Mouse (Mus musculus) limb, embryonic 10.5 days (tissue): ENCODE data around the gene Phf14. TPM values are rescaled to one million over a fixed set of nuclear protein-coding genes. Genes with fewer than 3 reads are reported as not detected.

ENCODE experiments used
- DNase-seq: peaks from one replicate; pipeline ENCODE4 v3.0.0-alpha.2; 2017; ENCODE audit warnings: low spot score
- H3K27ac ChIP-seq: fragments of 300-500 bp; sonication (generic); 2 replicates; pipeline ENCODE4 v1.5.1; 2016; ENCODE audit warnings: mild to moderate bottlenecking
- H3K27me3 ChIP-seq: fragments of 300-500 bp; sonication (generic); 2 replicates; pipeline ENCODE4 v1.6.1; 2016; ENCODE audit warnings: low read depth, mild to moderate bottlenecking; ENCODE audit not compliant: poor library complexity, severe bottlenecking
- H3K36me3 ChIP-seq: fragments of 300-500 bp; sonication (generic); 2 replicates; pipeline ENCODE4 v1.6.1; 2016; ENCODE audit warnings: mild to moderate bottlenecking, moderate library complexity
- H3K4me1 ChIP-seq: fragments of 300-500 bp; sonication (generic); 2 replicates; pipeline ENCODE4 v1.6.1; 2016
- H3K4me3 ChIP-seq: fragments of 300-500 bp; sonication (generic); 2 replicates; pipeline ENCODE4 v1.5.1; 2016; ENCODE audit warnings: mild to moderate bottlenecking, moderate library complexity
- H3K9me3 ChIP-seq: fragments of 300-500 bp; sonication (generic); replicated peaks from 2 replicates; pipeline ENCODE4 v1.6.1; 2016; ENCODE audit warnings: mild to moderate bottlenecking
- WGBS: fragments of 180-500 bp; shearing (Covaris S2); methylation state at CpG from one replicate; pipeline ENCODE4 v1.1.7; 2016; 5-methylcytosine and 5-hydroxymethylcytosine counted together
- polyA plus RNA-seq: library from polyadenylated mRNA; unstranded; fragments of >200 nt; fragmentation: Nextera tagmentation; extraction: Ambion mirVana; gene quantifications from 2 replicates; pipeline ENCODE4 v1.2.1, GENCODE M21; 2016

Gene Phf14
- polyA plus RNA-seq, 1 experiment from 2014 or later = 73.2 TPM

DNA sequence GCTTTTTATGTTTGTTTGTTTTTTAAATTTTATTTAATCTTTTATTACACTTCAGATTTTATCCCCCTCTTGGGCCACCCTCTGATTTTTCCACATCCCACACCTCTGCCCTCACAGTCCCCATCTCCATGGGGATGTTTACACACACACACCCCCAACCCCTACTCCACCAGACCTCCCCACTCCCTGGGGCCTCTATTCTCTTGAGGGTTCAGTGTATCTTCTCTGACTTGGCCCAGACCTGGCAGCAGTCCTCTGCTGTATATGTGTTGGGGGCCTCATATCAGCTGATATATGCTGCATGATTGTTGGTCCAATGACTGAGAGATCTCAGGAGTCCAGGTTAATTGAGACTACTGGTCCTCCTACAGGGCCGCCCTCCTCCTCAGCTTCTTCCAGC is 86.2 kb downstream of the Phf14 start:
- Histone ChIP-seq H3K36me3 (peaks cover 76% of the 10 kb centered on the region), H3K27me3 (no peaks in the 10 kb centered on the region)

GRCm38 (mm10) chr6:11998576-11998975 is 91.0 kb downstream of the Phf14 start:
- DNase-seq = no peak
- H3K36me3 ChIP-seq = peaks cover 73% of the 10 kb centered on the region
- no peaks in the 10 kb centered on the region for H3K4me1 ChIP-seq
- WGBS = 94% methylated on average over 4 of the region's 4 CpGs
- no peak overlapping the region for H3K4me3 ChIP-seq
- no peak overlapping the region for H3K27ac ChIP-seq
- H3K27me3 ChIP-seq = no peaks in the 10 kb centered on the region
- no peaks in the 10 kb centered on the region for H3K9me3 ChIP-seq

More for the DNA sequence above, 86.2 kb downstream of the Phf14 start:
- no peak overlapping the region for H3K27ac ChIP-seq
- H3K9me3 ChIP-seq = no peaks in the 10 kb centered on the region
- WGBS = 88% methylated on average over 1 of the region's 1 CpGs
- H3K4me3 ChIP-seq = no peak overlapping the region
- DNase-seq = no peak
- no peaks in the 10 kb centered on the region for H3K4me1 ChIP-seq

DNA sequence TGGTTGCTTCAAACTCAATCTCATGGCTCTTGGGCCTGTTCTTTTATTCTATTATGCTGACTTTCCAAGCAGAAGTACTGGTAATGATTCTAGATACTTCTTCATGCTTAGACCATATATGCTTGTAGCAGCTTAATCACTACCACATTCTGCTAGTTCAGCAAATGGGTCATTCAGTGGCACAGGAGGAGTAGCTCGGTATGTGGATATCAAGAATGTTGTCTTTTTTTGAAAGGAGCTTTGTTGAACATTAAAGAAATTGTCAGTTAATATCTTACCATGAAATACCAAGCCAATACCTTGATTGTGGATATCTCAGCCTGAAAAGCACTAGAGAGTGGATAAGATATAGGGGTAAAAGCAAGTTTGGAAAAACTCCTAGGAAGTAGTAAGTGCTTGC is 91.9 kb downstream of the Phf14 start:
- Histone ChIP-seq H3K4me1 (no peaks in the 10 kb centered on the region), H3K27ac (no peak overlapping the region), H3K36me3 (peaks cover 67% of the 10 kb centered on the region), H3K9me3 (no peaks in the 10 kb centered on the region), H3K4me3 (no peak overlapping the region), H3K27me3 (no peaks in the 10 kb centered on the region)
- no peak for DNase-seq
- 91% methylated on average over 1 of the region's 1 CpGs for WGBS

DNA sequence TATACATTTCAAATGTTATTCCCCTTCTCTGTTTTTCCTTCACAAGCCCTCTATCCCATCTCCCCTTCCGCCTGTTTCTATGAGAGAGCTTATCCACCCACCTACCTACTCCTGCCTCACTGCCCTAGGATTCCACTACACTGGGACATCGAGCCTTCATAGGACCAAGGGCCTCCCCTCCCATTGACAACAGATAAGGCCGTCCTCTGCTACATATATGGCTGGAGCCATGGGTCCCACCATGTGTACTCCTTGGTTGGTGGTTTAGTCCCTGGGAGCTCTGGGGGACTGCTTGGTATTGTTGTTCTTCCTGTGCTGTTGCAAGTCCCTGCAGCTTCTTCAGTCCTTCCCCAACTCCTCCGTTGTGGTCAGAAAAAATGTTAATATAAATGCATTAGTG is 97.8 kb downstream of the Phf14 start:
- Histone ChIP-seq H3K27ac (no peak overlapping the region), H3K4me1 (no peaks in the 10 kb centered on the region), H3K36me3 (peaks cover 37% of the 10 kb centered on the region), H3K4me3 (no peak overlapping the region), H3K27me3 (no peaks in the 10 kb centered on the region), H3K9me3 (no peaks in the 10 kb centered on the region)
- no peak for DNase-seq
- 94% methylated on average over 4 of the region's 4 CpGs for WGBS

DNA sequence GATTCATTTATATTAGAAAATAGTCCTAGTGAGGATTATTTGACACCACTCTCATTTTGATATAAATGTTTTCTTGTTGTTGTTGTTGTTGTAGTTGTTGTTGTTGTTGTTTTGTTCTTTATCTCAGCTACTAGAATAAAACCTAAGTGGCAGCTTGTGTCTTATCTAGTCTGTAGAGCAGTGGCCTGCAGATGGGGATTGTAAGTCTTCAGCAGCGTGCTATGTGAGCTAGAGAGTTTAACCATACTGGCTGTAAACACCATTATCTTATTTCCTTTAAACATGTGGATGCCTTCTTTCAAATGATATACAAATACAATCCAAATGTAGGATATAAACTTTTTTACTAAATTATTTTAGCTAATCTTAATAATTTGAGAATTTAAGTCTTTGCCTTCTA is 98.4 kb downstream of the Phf14 start:
- no peaks in the 10 kb centered on the region for H3K9me3 ChIP-seq
- no peak overlapping the region for H3K4me3 ChIP-seq
- H3K27me3 ChIP-seq = no peaks in the 10 kb centered on the region
- peaks cover 39% of the 10 kb centered on the region for H3K36me3 ChIP-seq
- WGBS = 97% methylated on average over 1 of the region's 1 CpGs
- DNase-seq = no peak
- no peak overlapping the region for H3K27ac ChIP-seq
- no peaks in the 10 kb centered on the region for H3K4me1 ChIP-seq

DNA sequence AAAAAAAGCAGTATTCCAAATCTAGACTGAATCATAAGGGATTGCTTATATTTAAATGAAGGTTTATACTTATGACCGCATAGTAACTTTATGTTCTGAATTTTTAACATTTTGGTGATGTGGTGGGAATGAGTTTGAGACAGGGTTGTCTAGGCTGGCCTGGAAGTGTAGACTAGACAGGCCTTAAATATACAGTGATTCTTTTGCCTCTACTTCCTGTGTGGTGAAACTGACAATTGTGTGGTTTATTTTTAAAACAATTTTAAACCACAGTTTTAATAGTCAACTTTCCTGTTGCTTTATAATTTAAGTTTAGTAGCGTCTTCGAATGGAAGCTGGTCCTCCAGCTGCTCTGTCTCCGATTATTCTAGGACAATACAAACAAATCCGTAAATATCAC is 104.5 kb downstream of the Phf14 start:
- peaks cover 18% of the 10 kb centered on the region for H3K36me3 ChIP-seq
- H3K9me3 ChIP-seq = no peaks in the 10 kb centered on the region
- H3K4me1 ChIP-seq = no peaks in the 10 kb centered on the region
- no peaks in the 10 kb centered on the region for H3K27me3 ChIP-seq
- no peak overlapping the region for H3K27ac ChIP-seq
- no peak overlapping the region for H3K4me3 ChIP-seq
- 98% methylated on average over 5 of the region's 5 CpGs for WGBS
- DNase-seq = no peak

DNA sequence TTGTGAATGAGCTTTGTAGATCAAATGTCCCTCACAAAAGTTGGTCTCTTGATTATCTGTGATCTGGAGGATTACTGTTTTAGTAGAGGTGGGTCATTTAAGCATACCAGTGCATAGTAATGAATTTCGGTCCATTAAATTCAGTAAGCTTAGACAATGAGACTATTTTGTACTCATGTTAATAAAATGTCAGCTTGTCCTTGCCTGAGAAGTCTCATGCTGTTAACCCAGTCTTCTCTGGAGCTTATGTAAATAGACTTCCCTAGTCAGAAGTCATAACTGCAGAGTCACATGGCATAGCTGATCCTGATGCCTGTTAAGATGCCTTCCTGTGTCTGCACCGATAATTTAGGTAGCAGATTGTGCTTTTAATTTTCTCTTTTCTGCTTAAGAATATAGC is 106.4 kb downstream of the Phf14 start:
- Histone ChIP-seq H3K27ac (no peak overlapping the region), H3K4me1 (no peaks in the 10 kb centered on the region), H3K27me3 (no peaks in the 10 kb centered on the region), H3K4me3 (no peak overlapping the region), H3K9me3 (no peaks in the 10 kb centered on the region), H3K36me3 (peaks cover 20% of the 10 kb centered on the region)
- 90% methylated on average over 2 of the region's 2 CpGs for WGBS
- no peak for DNase-seq

- Histone ChIP-seq H3K27me3 (no peaks in the 10 kb centered on the region), H3K9me3 (no peaks in the 10 kb centered on the region), H3K4me1 (no peaks in the 10 kb centered on the region), H3K27ac (no peak overlapping the region), H3K4me3 (no peak overlapping the region), H3K36me3 (peaks cover 21% of the 10 kb centered on the region)
- no peak for DNase-seq
- WGBS = 94% methylated on average over 2 of the region's 2 CpGs
Measured at GRCm38 (mm10) chr6:12014733-12015132, 107.1 kb downstream of the Phf14 start.

DNA sequence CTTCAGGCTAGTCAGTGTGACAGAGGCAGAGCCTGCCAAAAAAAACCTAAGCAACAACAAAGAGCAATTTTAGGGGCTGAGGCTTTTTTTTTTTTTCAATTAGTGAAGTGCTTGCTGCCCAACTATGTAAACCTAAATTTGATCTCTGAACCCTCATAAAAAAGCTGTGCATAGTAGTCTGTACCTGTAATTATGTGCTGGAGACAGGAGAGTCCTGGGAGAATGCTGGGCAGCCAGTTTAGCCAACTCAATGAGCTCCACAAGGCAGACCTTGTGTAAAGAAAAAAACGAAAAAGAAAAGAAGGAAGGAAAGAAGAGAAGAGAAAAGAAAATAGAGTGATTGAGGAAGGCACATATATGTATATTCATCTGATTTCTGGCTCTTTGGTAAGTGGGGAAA is 112.1 kb downstream of the Phf14 start:
- WGBS = 67% methylated on average over 1 of the region's 1 CpGs
- Histone ChIP-seq H3K27me3 (no peaks in the 10 kb centered on the region), H3K4me3 (no peak overlapping the region), H3K4me1 (no peaks in the 10 kb centered on the region), H3K9me3 (no peaks in the 10 kb centered on the region), H3K27ac (no peak overlapping the region), H3K36me3 (peaks cover 31% of the 10 kb centered on the region)
- no peak for DNase-seq

DNA sequence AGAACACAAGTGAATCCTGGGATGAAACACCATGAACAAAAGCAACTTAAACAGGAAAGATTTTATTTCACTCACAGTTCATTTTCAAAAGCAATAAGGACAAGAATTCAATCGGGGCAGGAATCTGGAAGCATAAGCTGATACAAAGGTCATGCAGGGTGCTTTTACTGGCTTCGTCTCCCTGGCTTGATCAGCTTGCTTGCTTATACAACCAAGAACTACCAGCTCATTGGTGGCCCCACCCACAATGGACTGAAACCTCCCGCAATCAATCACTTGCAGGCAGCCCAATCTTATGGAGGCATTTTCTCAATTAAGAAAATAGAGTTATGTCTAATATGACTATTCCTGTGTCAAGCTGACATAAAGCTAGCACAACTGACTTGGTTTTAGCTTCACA is 112.5 kb downstream of the Phf14 start:
- no peaks in the 10 kb centered on the region for H3K4me1 ChIP-seq

DNA sequence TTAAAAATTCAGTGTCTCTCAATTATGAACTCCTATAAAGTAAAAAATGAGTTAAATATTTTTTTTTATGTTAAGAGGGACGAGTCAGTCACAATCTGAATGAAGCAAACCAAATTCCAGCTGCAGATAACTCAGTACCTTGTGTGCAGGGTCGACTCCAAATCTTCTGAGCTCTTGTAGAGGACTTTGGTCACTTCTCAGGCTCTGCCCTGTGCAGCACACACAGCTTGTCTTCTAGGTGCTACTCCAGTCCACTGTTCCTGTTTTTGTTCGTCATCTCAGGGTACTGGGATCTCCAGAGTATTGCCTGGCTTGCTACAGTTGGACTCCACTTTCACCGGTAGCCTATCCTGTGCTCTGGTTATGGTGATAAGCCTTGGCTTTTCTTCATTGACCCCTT is 113.1 kb downstream of the Phf14 start:
- no peak overlapping the region for H3K4me3 ChIP-seq
- no peak overlapping the region for H3K27ac ChIP-seq
- H3K27me3 ChIP-seq = no peaks in the 10 kb centered on the region
- no peaks in the 10 kb centered on the region for H3K4me1 ChIP-seq
- 90% methylated on average over 4 of the region's 4 CpGs for WGBS
- no peaks in the 10 kb centered on the region for H3K9me3 ChIP-seq
- DNase-seq = no peak
- H3K36me3 ChIP-seq = peaks cover 29% of the 10 kb centered on the region

More for the DNA sequence above, 112.5 kb downstream of the Phf14 start:
- WGBS = 88% methylated on average over 3 of the region's 3 CpGs
- no peak for DNase-seq
- no peak overlapping the region for H3K27ac ChIP-seq
- H3K36me3 ChIP-seq = peaks cover 29% of the 10 kb centered on the region
- H3K27me3 ChIP-seq = no peaks in the 10 kb centered on the region
- no peak overlapping the region for H3K4me3 ChIP-seq
- no peaks in the 10 kb centered on the region for H3K9me3 ChIP-seq

DNA sequence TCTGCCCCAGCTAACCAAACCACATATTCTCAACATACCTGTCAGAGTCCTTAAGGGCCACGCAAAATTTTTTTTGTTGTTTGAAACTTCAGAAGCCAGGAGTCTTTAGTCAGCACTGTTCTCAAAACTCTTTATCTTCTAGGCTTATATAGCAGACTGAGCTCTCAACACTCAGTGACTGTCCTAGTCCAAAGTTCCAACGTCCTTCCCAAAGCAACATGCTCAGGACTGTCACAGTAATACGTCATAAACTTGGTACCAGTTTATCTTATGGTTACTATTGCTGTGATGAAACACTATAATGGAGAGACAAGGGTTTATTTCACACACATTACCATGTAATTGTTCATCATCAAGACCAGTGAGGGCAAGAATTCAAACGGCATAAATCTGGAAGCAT is 113.9 kb downstream of the Phf14 start:
- 95% methylated on average over 4 of the region's 4 CpGs for WGBS
- H3K27me3 ChIP-seq = no peaks in the 10 kb centered on the region
- no peaks in the 10 kb centered on the region for H3K9me3 ChIP-seq
- DNase-seq = no peak
- peaks cover 27% of the 10 kb centered on the region for H3K36me3 ChIP-seq
- no peaks in the 10 kb centered on the region for H3K4me1 ChIP-seq
- H3K27ac ChIP-seq = no peak overlapping the region
- H3K4me3 ChIP-seq = no peak overlapping the region

DNA sequence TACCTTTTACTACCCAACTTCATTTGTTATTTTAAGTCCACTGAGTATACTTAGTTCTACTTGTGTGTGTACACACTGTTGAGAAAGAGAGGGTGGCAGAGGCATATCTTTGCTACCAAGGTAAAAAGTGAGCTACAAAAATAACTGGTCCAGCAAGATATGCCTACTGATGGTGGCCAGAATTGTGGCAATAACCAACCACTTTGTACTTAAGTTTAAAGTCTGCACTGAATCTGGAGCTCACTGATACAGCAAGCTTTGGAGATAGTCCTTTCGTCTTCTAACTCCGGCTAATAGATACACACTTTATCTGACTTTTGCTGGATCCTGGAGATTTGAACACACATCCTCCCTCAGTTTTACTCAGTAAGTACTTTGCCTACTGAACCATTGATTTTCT is 115.8 kb downstream of the Phf14 start:
- Histone ChIP-seq H3K9me3 (no peaks in the 10 kb centered on the region), H3K36me3 (peaks cover 22% of the 10 kb centered on the region), H3K27ac (no peak overlapping the region), H3K27me3 (no peaks in the 10 kb centered on the region), H3K4me1 (no peaks in the 10 kb centered on the region), H3K4me3 (no peak overlapping the region)
- no peak for DNase-seq
- 100% methylated on average over 2 of the region's 2 CpGs for WGBS

DNA sequence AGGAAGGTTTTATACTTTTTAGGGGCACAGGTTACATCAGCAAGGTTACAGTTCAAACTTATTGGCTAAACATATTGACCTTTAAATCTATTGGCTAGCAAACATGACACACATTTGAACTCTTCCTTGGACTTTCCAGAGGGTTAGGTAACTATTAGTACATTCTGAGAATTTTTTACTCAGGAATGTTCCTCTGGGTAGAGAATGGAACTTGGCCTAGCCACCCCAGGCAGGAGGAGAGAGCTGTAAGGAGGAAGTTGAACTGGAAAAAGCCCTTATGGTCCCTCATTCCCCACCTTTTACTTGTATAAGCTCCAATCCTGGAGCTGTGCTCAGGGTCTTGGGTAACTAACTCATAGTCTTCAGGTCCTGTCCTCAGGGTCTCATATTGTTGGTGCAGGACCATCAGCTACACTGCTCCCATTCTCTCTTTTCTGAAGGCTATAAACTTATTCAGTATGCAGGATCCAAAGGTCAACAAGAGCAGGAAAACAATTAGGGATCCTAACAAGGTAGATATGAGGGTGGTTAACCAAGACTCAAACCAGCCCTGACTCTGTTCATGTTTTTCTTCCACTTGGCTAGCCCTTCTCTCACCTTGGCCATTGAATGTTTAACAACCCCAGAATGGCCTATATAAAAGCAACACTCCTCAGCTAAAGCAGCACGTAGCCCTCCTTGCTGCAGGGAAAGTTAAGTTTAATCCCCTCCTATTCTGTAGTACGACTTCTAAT is 119.4 kb downstream of the Phf14 start:
- 91% methylated on average over 2 of the region's 2 CpGs for WGBS
- H3K4me3 ChIP-seq = no peak overlapping the region
- DNase-seq = no peak
- H3K9me3 ChIP-seq = no peaks in the 10 kb centered on the region
- peaks cover 16% of the 10 kb centered on the region; the same call in 1 of the 2 replicates for H3K36me3 ChIP-seq
- no peaks in the 10 kb centered on the region for H3K27me3 ChIP-seq
- H3K4me1 ChIP-seq = no peaks in the 10 kb centered on the region
- no peak overlapping the region for H3K27ac ChIP-seq
